Comparison of ENCODE assay signal across 10 mouse cellular contexts in genomic region chr19:25360571-25361029, GRCm38 (mm10).
DNase-seq lines count a peak whose midpoint lies in the region; ATAC-seq lines count a peak whose summit lies in the region.
"Had no signal": no experiment of that assay in that cellular context is flagged by ENCODE, and none has a peak within 500 bp of the region (broad histone marks: within the 10 kb centered on the region; RNA-seq: fewer than 3 reads in every experiment).

No protein-coding gene starts in this region.

- 0 out of 2 replicates have a peak overlapping the region, but pooled peaks have one; percentile 36 for H3K27ac ChIP-seq in heart, embryonic 12.5 days (ENCODE audit: poor library complexity, severe bottlenecking)
- no peak overlapping the region for H3K27ac ChIP-seq in forebrain, embryonic 14.5 days (ENCODE audit: low read depth, low read length)
- no peak overlapping the region for H3K27ac ChIP-seq in midbrain, embryonic 13.5 days

- intact Hi-C loops in heart, postnatal 36 days (cut with DNase I): no loop called here

- H3K36me3 ChIP-seq in heart, embryonic 12.5 days: no peaks in the 10 kb centered on the region
- no peaks in the 10 kb centered on the region for H3K36me3 ChIP-seq in forebrain, embryonic 14.5 days (ENCODE audit: control insufficient read depth, insufficient read depth, low read length)
- H3K36me3 ChIP-seq in midbrain, embryonic 13.5 days: no peaks in the 10 kb centered on the region

- no peaks in the 10 kb centered on the region for H3K27me3 ChIP-seq in heart, embryonic 12.5 days (replicated peaks)
- no peaks in the 10 kb centered on the region for H3K27me3 ChIP-seq in forebrain, embryonic 14.5 days (replicated peaks; ENCODE audit: control insufficient read depth, insufficient read depth, low read length)
- peaks cover 2% of the 10 kb centered on the region; the same call in 1 of the 2 replicates for H3K27me3 ChIP-seq in midbrain, embryonic 13.5 days
- H3K27me3 ChIP-seq: CH12.LX had no signal

- no peaks in the 10 kb centered on the region for H3K9me3 ChIP-seq in heart, embryonic 12.5 days (replicated peaks)
- H3K9me3 ChIP-seq in forebrain, embryonic 14.5 days (replicated peaks; ENCODE audit: control insufficient read depth, low read length): no peaks in the 10 kb centered on the region
- H3K9me3 ChIP-seq in midbrain, embryonic 13.5 days: no peaks in the 10 kb centered on the region

- DNase-seq in heart, postnatal 36 days: no peak
- DNase-seq in forebrain, embryonic 14.5 days (ENCODE audit: low spot score): peak; percentile 62
- DNase-seq in cerebellum, adult 9-10 months: no peak
- DNase-seq in right cerebral cortex, postnatal 36 days (ENCODE audit: low spot score in 2 of 2): no peak
- no peak for DNase-seq in c-Kit-positive CD71-positive TER-119-positive erythroid progenitor cells, embryonic 14.5 days (ENCODE audit: low spot score)
- DNase-seq: right cerebral cortex, postnatal 14 days had no signal

- no peak for ATAC-seq in heart, embryonic 12.5 days (ENCODE audit: insufficient number of reproducible peaks, low FRiP score)
- peak; percentile 43 for ATAC-seq in CD4-positive, CD25-positive, alpha-beta regulatory T cell, adult 4 months
- ATAC-seq in forebrain, embryonic 14.5 days: peak; percentile 61; the same call in 1 of the 2 replicates
- peak; percentile 56 for ATAC-seq in midbrain, embryonic 13.5 days

- H3K4me2 ChIP-seq in heart, embryonic 12.5 days: peak overlapping the region; percentile 15
- H3K4me2 ChIP-seq in forebrain, embryonic 14.5 days (ENCODE audit: low read length): no peak overlapping the region
- no peak overlapping the region for H3K4me2 ChIP-seq in midbrain, embryonic 13.5 days (replicated peaks)

- peak overlapping the region; percentile 19; the same call in 1 of the 2 replicates for H3K9ac ChIP-seq in heart, embryonic 12.5 days
- no peak overlapping the region for H3K9ac ChIP-seq in forebrain, embryonic 14.5 days (ENCODE audit: low read length)
- H3K9ac ChIP-seq in midbrain, embryonic 13.5 days (replicated peaks): no peak overlapping the region

- no peak overlapping the region for H3K4me3 ChIP-seq in heart, embryonic 12.5 days
- no peak overlapping the region for H3K4me3 ChIP-seq in forebrain, embryonic 14.5 days (ENCODE audit: low read depth, low read length)
- no peak overlapping the region for H3K4me3 ChIP-seq in midbrain, embryonic 13.5 days (replicated peaks)

- peaks cover 51% of the 10 kb centered on the region for H3K4me1 ChIP-seq in heart, embryonic 12.5 days (replicated peaks)
- H3K4me1 ChIP-seq in forebrain, embryonic 14.5 days (ENCODE audit: control insufficient read depth, insufficient read depth, low read length): peaks cover 24% of the 10 kb centered on the region
- peaks cover 34% of the 10 kb centered on the region for H3K4me1 ChIP-seq in midbrain, embryonic 13.5 days (replicated peaks)

- 19% methylated on average over 9 of the region's 9 CpGs for WGBS in heart, embryonic 12.5 days
- WGBS in forebrain, embryonic 14.5 days: 43% methylated on average over 9 of the region's 9 CpGs
- WGBS in midbrain, embryonic 13.5 days: 42% methylated on average over 9 of the region's 9 CpGs
